Mouse (Mus musculus): ENCODE data around the gene Gm42417. TPM values are rescaled to one million over a fixed set of nuclear protein-coding genes. Genes with fewer than 3 reads are reported as not detected.

Gene Gm42417
- polyA plus RNA-seq, 1 experiment, result not detected

- Histone ChIP-seq H3K27me3 (ENCODE audit: control insufficient read depth, insufficient read depth, low read length) (no peaks in the 10 kb centered on the region), H3K36me3 (ENCODE audit: control insufficient read depth, insufficient read depth, low read length) (peaks cover 11% of the 10 kb centered on the region), H3K4me3 (ENCODE audit: low read depth, low read length) (no peak overlapping the region), H3K27ac (ENCODE audit: insufficient read depth, low read depth, low read length) (no peak overlapping the region), H3K4me1 (ENCODE audit: control insufficient read depth, insufficient read depth, insufficient read length, low read length) (peaks cover 38% of the 10 kb centered on the region)
- TF ChIP-seq POLR2A (IDR thresholded peaks at IDR 0.05; ENCODE audit: low read depth, low read length) (no peak), CTCF (IDR thresholded peaks at IDR 0.05; ENCODE audit: extremely low read depth, insufficient read length, insufficient replicate concordance, low read depth, low read length) (no peak)
- WGBS, result 93% methylated on average over 9 of the region's 9 CpGs
Observed at GRCm38 (mm10) chr1:36487111-36487510, 52.1 kb downstream of the Gm42417 start.

GRCm38 (mm10) chr1:36485080-36485479 is 54.1 kb downstream of the Gm42417 start:
- WGBS, result 18% methylated on average over 7 of the region's 7 CpGs
- no peak for TF ChIP-seq POLR2A (IDR thresholded peaks at IDR 0.05; ENCODE audit: low read depth, low read length)
- no peak for TF ChIP-seq CTCF (IDR thresholded peaks at IDR 0.05; ENCODE audit: extremely low read depth, insufficient read length, insufficient replicate concordance, low read depth, low read length)
- Histone ChIP-seq H3K27ac (ENCODE audit: insufficient read depth, low read depth, low read length) (no peak overlapping the region; the same call in 1 of the 2 replicates), H3K27me3 (ENCODE audit: control insufficient read depth, insufficient read depth, low read length) (no peaks in the 10 kb centered on the region), H3K36me3 (ENCODE audit: control insufficient read depth, insufficient read depth, low read length) (peaks cover 11% of the 10 kb centered on the region), H3K4me3 (ENCODE audit: low read depth, low read length) (no peak overlapping the region), H3K4me1 (ENCODE audit: control insufficient read depth, insufficient read depth, insufficient read length, low read length) (peaks cover 32% of the 10 kb centered on the region)

DNA sequence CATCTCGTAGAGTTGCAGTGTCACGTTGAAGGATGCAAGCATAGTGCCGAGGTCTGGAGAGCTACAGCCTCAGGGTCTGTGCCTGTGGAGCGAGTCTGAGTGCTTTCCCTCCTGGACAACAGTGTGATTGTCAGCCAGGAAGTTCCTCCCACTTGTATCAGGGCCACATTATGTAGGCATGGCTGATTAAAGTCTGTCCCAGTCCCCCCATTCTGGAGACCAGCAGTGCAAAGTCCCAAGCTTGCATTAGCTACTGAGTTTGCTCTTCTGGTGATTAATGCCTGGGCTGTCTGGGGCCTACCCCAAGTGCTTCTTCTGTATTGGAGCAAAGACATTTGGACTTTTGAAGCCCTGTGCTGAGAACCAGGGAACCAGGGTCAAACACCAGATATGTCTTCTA is 55.4 kb downstream of the Gm42417 start:
- Histone ChIP-seq H3K27me3 (ENCODE audit: control insufficient read depth, insufficient read depth, low read length) (no peaks in the 10 kb centered on the region), H3K4me1 (ENCODE audit: control insufficient read depth, insufficient read depth, insufficient read length, low read length) (peaks cover 33% of the 10 kb centered on the region), H3K27ac (ENCODE audit: insufficient read depth, low read depth, low read length) (peak overlapping the region; percentile 45), H3K36me3 (ENCODE audit: control insufficient read depth, insufficient read depth, low read length) (peaks cover 17% of the 10 kb centered on the region), H3K4me3 (ENCODE audit: low read depth, low read length) (no peak overlapping the region)
- TF ChIP-seq CTCF (IDR thresholded peaks at IDR 0.05; ENCODE audit: extremely low read depth, insufficient read length, insufficient replicate concordance, low read depth, low read length) (peak; percentile 6; the same call in 1 of the 2 replicates), POLR2A (IDR thresholded peaks at IDR 0.05; ENCODE audit: low read depth, low read length) (no peak)
- WGBS, result 28% methylated on average over 4 of the region's 4 CpGs

Other genes with a start within 250 kb of the Gm42417 start
- gene Arid5a, start 231.7 kb downstream of the Gm42417 start, polyA plus RNA-seq (2012; rRNA removed), result 4.0 and 11.1 TPM in 2 replicates
- 18.5 and 40.8 TPM in 2 replicates for gene Kansl3, start 170.2 kb downstream of the Gm42417 start, polyA plus RNA-seq (2012; rRNA removed)
- gene Fer1l5, start 167.1 kb downstream of the Gm42417 start, polyA plus RNA-seq (2012; rRNA removed), result not detected in 2 replicates
- 3.9 and 5.5 TPM in 2 replicates for gene Lman2l, start 94.2 kb downstream of the Gm42417 start, polyA plus RNA-seq (2012; rRNA removed)
- 29.1 and 107 TPM in 2 replicates for gene Cnnm4, start 67.8 kb downstream of the Gm42417 start, polyA plus RNA-seq (2012; rRNA removed)
- 7.1 and 13.0 TPM in 2 replicates for gene Cnnm3, start 27.6 kb downstream of the Gm42417 start, polyA plus RNA-seq (2012; rRNA removed)
- gene Ankrd23, start 2.5 kb downstream of the Gm42417 start, polyA plus RNA-seq (2012; rRNA removed), result 5.2 and 5.8 TPM in 2 replicates
- gene Ankrd39, start 8.0 kb upstream of the Gm42417 start, polyA plus RNA-seq (2012; rRNA removed), result 10.3 and 13.5 TPM in 2 replicates
- gene Sema4c, start 18.9 kb upstream of the Gm42417 start, polyA plus RNA-seq (2012; rRNA removed), result 3.4 and 6.0 TPM in 2 replicates
- gene Fam178b, start 143.8 kb upstream of the Gm42417 start, polyA plus RNA-seq (2012; rRNA removed), result 0.29 TPM in 1 of 2 replicates, not detected in the other
- 1,137 and 1,468 TPM in 2 replicates for gene Cox5b, start 152.0 kb upstream of the Gm42417 start, polyA plus RNA-seq (2012; rRNA removed)
- not detected in 2 replicates for gene 4933424G06Rik, start 170.7 kb upstream of the Gm42417 start, polyA plus RNA-seq (2012; rRNA removed)
- 61.6 and 81.6 TPM in 2 replicates for gene Actr1b, start 175.0 kb upstream of the Gm42417 start, polyA plus RNA-seq (2012; rRNA removed)
- gene Zap70, start 222.4 kb upstream of the Gm42417 start, polyA plus RNA-seq (2012; rRNA removed), result 7.1 and 13.1 TPM in 2 replicates